Mouse (Mus musculus) ES-Bruce4 (cell line): ENCODE data around the gene Col12a1.

Source experiments
- CTCF ChIP-seq: IDR thresholded peaks from one replicate; pipeline ENCODE4 v1.8.1; 2011; ENCODE audit warnings: low read depth, low read length
- POLR2A ChIP-seq: IDR thresholded peaks from one replicate; pipeline ENCODE4 v1.8.1; 2011; ENCODE audit warnings: low read length; ENCODE audit not compliant: insufficient read depth

DNA sequence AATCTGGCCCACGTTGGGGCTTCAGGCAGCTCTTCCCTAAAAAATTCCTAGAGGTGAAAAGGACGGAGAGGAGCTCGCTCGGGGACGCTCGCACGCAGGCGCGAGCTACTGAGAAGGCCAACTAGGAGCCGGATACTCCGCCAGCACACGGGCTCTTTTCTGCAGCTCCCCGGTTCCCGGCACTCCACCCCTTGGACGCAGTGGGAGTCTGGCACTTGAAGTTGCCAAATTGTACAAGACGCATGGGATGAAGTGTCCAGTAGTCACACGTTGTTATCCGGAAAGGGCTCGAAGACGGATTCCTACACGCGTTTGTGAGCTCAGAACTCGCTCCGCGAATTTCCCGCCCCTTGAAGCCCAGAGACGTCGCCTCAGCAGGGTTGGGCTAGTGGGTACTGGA, 820 bp upstream of the Col12a1 start:
- no peak for TF ChIP-seq CTCF
- TF ChIP-seq POLR2A, result no peak
